Mouse (Mus musculus) embryonic facial prominence, embryonic 14.5 days (tissue): ENCODE measurements around the gene Fam166b. TPM values are rescaled to one million over a fixed set of nuclear protein-coding genes. Genes with fewer than 3 reads are reported as not detected.

Experiments used
- ATAC-seq: fragments of 200-750 bp; cut with Nextera tagmentation; 2 replicates; pipeline ENCODE4 v1.8.0; 2017; ENCODE audit warnings: low read depth, moderate number of reproducible peaks, moderate TSS enrichment
- DNase-seq: peaks from one replicate; pipeline ENCODE4 v3.0.0-alpha.2; 2015; ENCODE audit warnings: low spot score
- H3K27ac ChIP-seq: fragments of 300-500 bp; sonication (generic); replicated peaks from 2 replicates; pipeline ENCODE4 v1.5.1; 2014; ENCODE audit warnings: low read depth, mild to moderate bottlenecking, low read length, moderate library complexity
- H3K27me3 ChIP-seq: fragments of 300-500 bp; sonication (generic); replicated peaks from 2 replicates; pipeline ENCODE4 v1.6.1; 2014; ENCODE audit warnings: low read length; ENCODE audit not compliant: control insufficient read depth, insufficient read depth
- H3K36me3 ChIP-seq: fragments of 300-500 bp; sonication (generic); 2 replicates; pipeline ENCODE4 v1.6.1; 2014; ENCODE audit warnings: low read length, mixed read lengths; ENCODE audit not compliant: control insufficient read depth, insufficient read depth
- H3K4me1 ChIP-seq: fragments of 300-500 bp; sonication (generic); 2 replicates; pipeline ENCODE4 v1.6.1; 2014; ENCODE audit warnings: antibody characterized with exemption, low read length; ENCODE audit not compliant: control insufficient read depth, insufficient read depth
- H3K4me2 ChIP-seq: fragments of 300-500 bp; sonication (generic); 2 replicates; pipeline ENCODE4 v1.6.1; 2014; ENCODE audit warnings: low read depth, mild to moderate bottlenecking, low read length, moderate library complexity, mixed read lengths
- H3K4me3 ChIP-seq: fragments of 300-500 bp; sonication (generic); 2 replicates; pipeline ENCODE4 v1.5.1; 2014; ENCODE audit warnings: low read depth, mild to moderate bottlenecking, low read length
- H3K9ac ChIP-seq: fragments of 300-500 bp; sonication (generic); 2 replicates; pipeline ENCODE4 v1.6.1; 2014; ENCODE audit warnings: low read depth, mild to moderate bottlenecking, low read length, moderate library complexity, mixed read lengths
- H3K9me3 ChIP-seq: fragments of 300-500 bp; sonication (generic); 2 replicates; pipeline ENCODE4 v1.6.1; 2016; ENCODE audit warnings: low read length; ENCODE audit not compliant: control insufficient read depth
- WGBS: fragments of 180-500 bp; shearing (Covaris S2); extraction: QIAGEN DNeasy Blood & Tissue Kit; methylation state at CpG from one replicate; pipeline ENCODE4 v1.1.7; 2014; 5-methylcytosine and 5-hydroxymethylcytosine counted together
- polyA plus RNA-seq: library from polyadenylated mRNA; unstranded; fragments of >200 nt; fragmentation: Nextera tagmentation; extraction: Ambion mirVana; gene quantifications from 2 replicates; pipeline ENCODE4 v1.2.1, GENCODE M21; 2014

Fam166b gene
- polyA plus RNA-seq: 0.22 and 0.33 TPM in 2 replicates

GRCm38 (mm10) chr4:43428946-43429345, at the start of gene Fam166b:
Gene Fam166b (minus strand): TSS chr4:43429134.
- Histone ChIP-seq H3K4me1 (peaks cover 4% of the 10 kb centered on the region; the same call in 1 of the 2 replicates), H3K36me3 (peaks cover 32% of the 10 kb centered on the region), H3K9ac (no peak within 1 kb of the TSS), H3K9me3 (no peaks in the 10 kb centered on the region), H3K27ac (no peak within 1 kb of the TSS), H3K4me3 (no peak within 1 kb of the TSS), H3K27me3 (peaks cover 47% of the 10 kb centered on the region), H3K4me2 (peak within 1 kb of the TSS; percentile 13; the same call in 1 of the 2 replicates)
- ATAC-seq (no peak), DNase-seq (no peak)
- 6% methylated on average over 10 of the region's 10 CpGs for WGBS

GRCm38 (mm10) chr4:43478534-43478858, 49.6 kb upstream of the Fam166b start:
- Histone ChIP-seq H3K27ac (peak overlapping the region; percentile 39; the same call in 1 of the 2 replicates), H3K4me2 (peak overlapping the region; percentile 55), H3K4me3 (peak overlapping the region; percentile 31), H3K4me1 (no peaks in the 10 kb centered on the region), H3K9me3 (no peaks in the 10 kb centered on the region), H3K36me3 (no peaks in the 10 kb centered on the region), H3K9ac (peak overlapping the region; percentile 54), H3K27me3 (no peaks in the 10 kb centered on the region)
- DNase-seq: no peak
- no peak; the same call in 1 of the 2 replicates for ATAC-seq
- 54% methylated on average over 8 of the region's 8 CpGs for WGBS

- Histone ChIP-seq H3K36me3 (no peaks in the 10 kb centered on the region), H3K9ac (peak overlapping the region; percentile 54), H3K27ac (peak overlapping the region; percentile 39; the same call in 1 of the 2 replicates), H3K9me3 (no peaks in the 10 kb centered on the region), H3K4me1 (no peaks in the 10 kb centered on the region), H3K27me3 (no peaks in the 10 kb centered on the region), H3K4me2 (peak overlapping the region; percentile 55), H3K4me3 (peak overlapping the region; percentile 31)
- DNase-seq (peak; percentile 96), ATAC-seq (peak; percentile 97)
- WGBS: 15% methylated on average over 11 of the region's 11 CpGs
These were observed 49.1 kb upstream of the Fam166b start for GRCm38 (mm10) chr4:43477857-43478533.

GRCm38 (mm10) chr4:43476604-43477003, 47.7 kb upstream of the Fam166b start:
- Histone ChIP-seq H3K36me3 (no peaks in the 10 kb centered on the region), H3K4me2 (no peak overlapping the region), H3K4me3 (no peak overlapping the region), H3K9ac (no peak overlapping the region), H3K27ac (no peak overlapping the region), H3K27me3 (no peaks in the 10 kb centered on the region), H3K9me3 (no peaks in the 10 kb centered on the region), H3K4me1 (no peaks in the 10 kb centered on the region)
- 82% methylated on average over 6 of the region's 6 CpGs for WGBS
- ATAC-seq (no peak), DNase-seq (no peak)

- Histone ChIP-seq H3K27me3 (no peaks in the 10 kb centered on the region), H3K4me2 (no peak overlapping the region), H3K9me3 (no peaks in the 10 kb centered on the region), H3K27ac (no peak overlapping the region), H3K4me3 (no peak overlapping the region), H3K36me3 (no peaks in the 10 kb centered on the region), H3K9ac (no peak overlapping the region), H3K4me1 (no peaks in the 10 kb centered on the region)
- DNase-seq (no peak), ATAC-seq (no peak)
- WGBS: 68% methylated on average over 1 of the region's 1 CpGs
These were observed 44.7 kb upstream of the Fam166b start for GRCm38 (mm10) chr4:43473636-43474035.

DNA sequence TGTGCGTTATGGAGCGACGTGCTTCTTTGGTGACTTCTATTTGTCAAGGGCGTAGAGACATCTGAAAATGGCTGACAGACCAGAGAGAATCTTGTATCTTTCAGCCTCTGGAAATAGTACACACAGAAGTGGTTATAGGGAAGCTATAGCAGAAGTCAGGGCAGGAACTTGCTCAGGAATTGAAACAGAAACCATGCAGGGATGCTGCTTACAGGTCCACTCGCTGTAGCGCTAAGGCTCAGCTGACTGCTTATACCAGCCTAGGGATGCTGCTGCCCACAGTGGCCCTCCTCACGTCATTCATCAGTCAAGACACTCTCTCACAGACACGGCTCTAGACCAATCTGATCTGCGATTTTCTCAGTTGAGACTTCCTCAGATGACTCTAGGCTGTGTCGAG, 41.4 kb upstream of the Fam166b start:
- ATAC-seq (no peak), DNase-seq (no peak)
- H3K27me3 ChIP-seq: no peaks in the 10 kb centered on the region
- no peak overlapping the region for H3K27ac ChIP-seq
- no peak overlapping the region for H3K9ac ChIP-seq
- no peaks in the 10 kb centered on the region for H3K9me3 ChIP-seq
- H3K4me3 ChIP-seq: no peak overlapping the region
- no peak overlapping the region for H3K4me2 ChIP-seq
- no peaks in the 10 kb centered on the region for H3K4me1 ChIP-seq
- no peaks in the 10 kb centered on the region for H3K36me3 ChIP-seq
- 91% methylated on average over 10 of the region's 10 CpGs for WGBS

GRCm38 (mm10) chr4:43466872-43467271, 37.9 kb upstream of the Fam166b start:
- Histone ChIP-seq H3K27me3 (no peaks in the 10 kb centered on the region), H3K9me3 (no peaks in the 10 kb centered on the region), H3K4me3 (no peak overlapping the region), H3K36me3 (no peaks in the 10 kb centered on the region), H3K27ac (no peak overlapping the region), H3K4me2 (no peak overlapping the region), H3K9ac (no peak overlapping the region), H3K4me1 (no peaks in the 10 kb centered on the region)
- DNase-seq: no peak
- ATAC-seq: no peak
- 86% methylated on average over 7 of the region's 7 CpGs for WGBS

- WGBS: 85% methylated on average over 6 of the region's 6 CpGs
- H3K9me3 ChIP-seq: no peaks in the 10 kb centered on the region
These were observed 37.0 kb upstream of the Fam166b start for GRCm38 (mm10) chr4:43465935-43466334.

GRCm38 (mm10) chr4:43463102-43463501, 34.2 kb upstream of the Fam166b start:
- Histone ChIP-seq H3K27ac (no peak overlapping the region), H3K4me1 (no peaks in the 10 kb centered on the region), H3K9ac (no peak overlapping the region), H3K4me3 (no peak overlapping the region), H3K4me2 (no peak overlapping the region), H3K36me3 (no peaks in the 10 kb centered on the region), H3K27me3 (no peaks in the 10 kb centered on the region), H3K9me3 (no peaks in the 10 kb centered on the region)
- DNase-seq (no peak), ATAC-seq (no peak)
- 94% methylated on average over 5 of the region's 5 CpGs for WGBS

More at GRCm38 (mm10) chr4:43465935-43466334, 37.0 kb upstream of the Fam166b start:
- no peak overlapping the region for H3K4me3 ChIP-seq
- H3K27ac ChIP-seq: no peak overlapping the region
- no peaks in the 10 kb centered on the region for H3K4me1 ChIP-seq
- DNase-seq (no peak), ATAC-seq (no peak)
- no peak overlapping the region for H3K4me2 ChIP-seq
- no peaks in the 10 kb centered on the region for H3K27me3 ChIP-seq
- no peaks in the 10 kb centered on the region for H3K36me3 ChIP-seq
- H3K9ac ChIP-seq: no peak overlapping the region
